Mouse (Mus musculus): Measurements from ENCODE around the gene Nfkbiz. TPM values are rescaled to one million over a fixed set of nuclear protein-coding genes. Genes with fewer than 3 reads are reported as not detected.

Gene Nfkbiz
- total RNA-seq, 2 experiments from 2014 or later: 2.9 to 3.3 TPM

GRCm38 (mm10) chr16:55837168-55837567 lies 1.5 kb downstream of the Nfkbiz start:
- intact Hi-C loops (cut with DNase I): no loop called here
- no peak for DNase-seq

GRCm38 (mm10) chr16:55835798-55836197 lies 2.9 kb downstream of the Nfkbiz start:
- intact Hi-C loops (cut with DNase I): no loop called here
- no peak for DNase-seq

DNA sequence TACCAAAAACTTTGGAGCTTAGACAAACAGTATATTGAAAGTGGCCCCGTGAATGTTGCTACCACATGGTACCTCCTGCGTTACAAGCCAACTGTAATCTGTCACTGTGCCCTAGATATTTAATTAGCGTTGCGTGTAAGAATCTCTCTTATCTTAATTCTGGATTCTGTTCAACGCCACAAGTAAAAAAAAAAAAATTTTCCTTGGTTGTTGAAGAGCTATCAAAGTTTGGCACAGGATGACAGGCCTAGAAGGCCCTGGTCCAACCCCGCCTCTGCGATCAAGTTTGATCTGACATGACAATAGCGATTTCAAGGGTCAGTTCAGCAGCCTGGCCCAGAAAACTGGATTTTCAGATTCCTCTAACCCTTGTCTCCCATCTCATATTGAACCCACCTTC lies 6.1 kb downstream of the Nfkbiz start:
- intact Hi-C loops (cut with DNase I): no loop called here
- no peak for DNase-seq

DNA sequence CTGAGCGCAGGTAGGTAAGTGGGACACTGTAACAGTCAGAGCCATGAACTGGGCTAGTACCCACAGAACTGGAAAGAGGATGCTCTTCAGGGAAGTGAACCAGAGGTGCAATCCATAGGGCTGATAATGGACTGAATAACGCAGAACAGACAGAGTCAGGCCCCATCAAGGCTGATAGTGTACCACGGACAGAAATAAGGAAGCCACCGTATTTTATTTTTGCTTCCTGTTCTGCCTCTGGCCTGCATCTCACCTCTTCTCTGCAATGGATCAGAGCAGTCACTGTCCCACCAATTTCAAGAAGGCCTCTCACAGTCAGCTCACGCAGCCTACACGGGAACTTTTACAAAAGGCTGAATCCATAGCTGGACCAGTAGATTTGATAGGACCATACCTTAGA lies 6.7 kb downstream of the Nfkbiz start:
- no peak for DNase-seq
- intact Hi-C loops (cut with DNase I): no loop called here

DNA sequence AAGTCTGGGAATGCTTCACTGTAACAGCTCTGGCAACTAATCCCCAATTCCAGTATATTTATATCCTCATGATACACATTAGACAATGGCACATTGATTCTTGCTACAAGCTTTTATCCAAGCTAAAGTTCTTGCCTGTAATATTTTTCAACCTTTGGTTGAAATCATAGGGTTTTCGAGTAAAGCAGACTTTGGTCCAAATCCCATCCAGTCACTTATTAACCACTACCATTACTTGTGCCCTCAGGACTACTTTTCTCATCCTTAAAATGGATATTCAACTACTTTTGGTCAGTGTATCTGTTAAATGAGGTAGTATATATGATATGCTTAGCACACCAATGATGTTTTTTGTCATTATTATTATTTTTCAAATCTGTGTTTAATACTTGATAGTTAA lies 7.2 kb downstream of the Nfkbiz start:
- intact Hi-C loops (cut with DNase I): no loop called here
- DNase-seq: no peak

DNA sequence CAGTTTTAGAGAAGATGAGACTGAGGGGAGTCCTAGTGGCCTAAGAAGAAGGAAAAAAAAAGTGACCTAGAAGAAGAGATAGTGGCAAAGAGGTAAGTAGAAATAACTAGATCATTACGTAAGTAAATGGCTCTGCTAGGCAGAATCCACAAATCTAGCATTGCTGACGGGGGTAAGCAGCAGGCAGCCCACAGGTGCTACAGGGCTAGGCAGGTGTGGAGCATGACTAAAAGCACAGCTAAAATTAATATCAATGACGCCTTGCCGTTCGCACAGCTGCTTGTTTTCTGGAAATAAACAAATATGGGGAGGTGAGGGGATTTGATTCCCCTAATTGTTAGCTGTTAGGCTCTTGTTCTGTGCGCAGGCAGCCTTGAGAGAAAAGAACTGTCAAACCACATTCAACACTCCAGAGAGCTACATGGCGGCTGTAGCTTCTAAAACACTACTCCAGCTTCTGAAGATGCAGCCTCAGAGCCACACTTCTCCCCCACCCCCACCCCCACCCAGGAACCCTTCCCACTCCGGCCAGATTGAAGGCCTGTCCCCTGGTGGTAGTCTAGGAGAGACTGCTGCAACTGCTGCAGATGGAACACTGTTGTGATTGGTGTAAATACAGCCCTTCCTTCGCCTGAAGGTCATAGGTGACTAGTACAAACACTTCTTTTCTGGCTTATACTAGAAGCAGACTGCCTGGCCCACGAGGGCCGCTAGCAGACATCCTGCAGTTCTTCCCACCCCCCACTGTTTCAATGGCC lies 15.1 kb downstream of the Nfkbiz start:
- DNase-seq: no peak
- intact Hi-C loops (cut with DNase I): loop anchor here (2.0 kb wide), 1 partner anchor 15 kb away; the partner anchor contains the start of gene Nfkbiz

GRCm38 (mm10) chr16:55822741-55823397 lies 15.8 kb downstream of the Nfkbiz start:
- no peak for DNase-seq
- intact Hi-C loops (cut with DNase I): loop anchor here (2.0 kb wide), 1 partner anchor 16 kb away; the partner anchor contains the start of gene Nfkbiz

DNA sequence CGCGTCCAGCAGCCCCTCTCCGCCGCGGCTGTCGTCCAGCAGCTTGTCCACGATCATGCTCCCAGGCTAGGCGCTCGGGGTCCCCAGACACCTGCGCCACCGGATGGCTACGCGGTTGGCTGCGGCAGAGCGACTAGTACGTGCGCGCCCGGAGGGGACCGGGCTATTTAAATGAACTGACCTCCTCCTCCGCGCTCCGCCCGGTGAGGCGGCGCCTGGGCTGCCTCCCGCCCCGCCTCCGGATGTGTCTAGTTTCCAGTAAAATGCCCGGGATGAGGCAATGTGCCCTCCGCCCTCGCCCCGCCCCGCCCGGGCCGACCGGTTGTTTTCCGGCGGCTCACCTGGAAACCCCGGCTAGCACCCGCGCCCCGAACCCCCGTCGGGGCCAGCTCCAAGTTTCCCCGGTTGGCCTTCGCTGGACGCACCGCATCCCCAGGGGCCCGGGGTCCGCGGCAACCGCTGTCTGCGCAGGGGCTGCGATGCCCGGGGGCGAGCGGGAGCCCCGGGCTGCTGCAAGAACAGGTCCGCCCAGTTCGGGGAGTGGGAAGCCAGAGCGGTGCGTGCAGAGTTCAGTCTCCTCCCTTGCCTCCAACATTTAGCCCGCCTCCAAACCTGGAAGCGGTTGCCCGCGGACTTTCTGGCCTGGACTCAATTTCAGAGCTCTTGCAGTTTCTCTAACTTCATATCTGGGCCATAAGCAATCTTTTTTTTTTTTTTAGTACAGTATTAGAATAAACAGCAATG lies 16.5 kb downstream of the Nfkbiz start:
- DNase-seq: peak; percentile 92 to 94
- intact Hi-C loops (cut with DNase I): loop anchor here (2.0 kb wide), 1 partner anchor 17 kb away; the partner anchor contains the start of gene Nfkbiz

DNA sequence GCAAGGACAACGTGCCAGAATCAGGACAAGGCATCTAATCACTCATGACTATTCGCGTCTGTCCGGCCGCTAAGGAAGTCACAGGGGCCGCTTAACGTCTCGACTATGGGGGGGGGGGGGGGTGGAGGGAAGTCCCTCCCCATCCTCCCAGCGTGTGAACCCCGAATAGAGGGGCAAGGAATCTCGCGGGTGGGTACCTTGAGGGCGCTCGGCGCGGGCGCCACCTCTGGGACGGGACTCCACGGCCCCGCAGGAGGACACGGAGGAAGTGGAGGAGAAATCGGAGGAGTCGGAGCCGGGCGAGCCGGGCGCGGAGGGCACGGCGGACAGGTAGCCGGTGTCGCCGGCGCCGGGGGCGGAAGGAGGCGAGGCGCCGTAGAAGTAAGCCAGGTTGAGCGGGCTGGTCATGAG lies 17.1 kb downstream of the Nfkbiz start:
- DNase-seq: no peak
- intact Hi-C loops (cut with DNase I): no loop called here

GRCm38 (mm10) chr16:55820916-55821570 lies 17.7 kb downstream of the Nfkbiz start:
- intact Hi-C loops (cut with DNase I): no loop called here
- peak in 1 of 2 experiments; percentile 49 for DNase-seq

DNA sequence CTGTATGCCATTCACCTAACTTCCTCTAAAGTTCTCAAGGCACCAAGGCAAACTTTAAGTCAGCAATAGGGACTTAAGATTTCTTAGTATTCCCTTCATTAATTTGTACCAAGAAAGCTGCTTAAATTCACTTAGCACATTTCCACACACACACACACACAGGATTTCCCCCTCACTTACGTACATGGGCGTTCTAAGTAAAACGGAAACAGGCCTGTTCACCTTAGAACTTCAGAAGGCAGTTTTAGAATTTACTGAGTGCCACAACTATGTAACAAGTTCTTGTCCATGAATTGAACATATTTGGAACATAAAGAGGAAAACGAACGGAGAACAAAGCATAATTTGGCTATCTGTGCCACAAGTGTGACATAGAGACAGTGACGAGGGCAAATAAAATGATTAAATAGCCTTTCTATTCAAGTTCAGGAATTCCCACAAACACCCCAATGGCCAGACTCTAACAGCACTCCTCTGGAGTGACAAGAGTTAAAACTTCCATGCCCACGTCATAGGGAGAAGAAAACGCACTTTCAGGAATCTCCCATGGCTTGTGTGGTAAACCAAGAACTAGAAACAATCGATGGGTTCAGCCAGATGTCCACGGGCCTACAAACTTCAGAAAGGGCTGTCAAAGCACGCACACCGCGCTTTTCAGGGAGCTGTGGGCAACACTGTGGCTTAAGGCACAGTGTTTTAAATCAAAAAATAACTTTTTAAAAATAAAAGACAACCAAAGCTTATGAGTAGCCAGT lies 18.4 kb downstream of the Nfkbiz start:
- peak in 1 of 2 experiments; percentile 10 for DNase-seq
- intact Hi-C loops (cut with DNase I): no loop called here

DNA sequence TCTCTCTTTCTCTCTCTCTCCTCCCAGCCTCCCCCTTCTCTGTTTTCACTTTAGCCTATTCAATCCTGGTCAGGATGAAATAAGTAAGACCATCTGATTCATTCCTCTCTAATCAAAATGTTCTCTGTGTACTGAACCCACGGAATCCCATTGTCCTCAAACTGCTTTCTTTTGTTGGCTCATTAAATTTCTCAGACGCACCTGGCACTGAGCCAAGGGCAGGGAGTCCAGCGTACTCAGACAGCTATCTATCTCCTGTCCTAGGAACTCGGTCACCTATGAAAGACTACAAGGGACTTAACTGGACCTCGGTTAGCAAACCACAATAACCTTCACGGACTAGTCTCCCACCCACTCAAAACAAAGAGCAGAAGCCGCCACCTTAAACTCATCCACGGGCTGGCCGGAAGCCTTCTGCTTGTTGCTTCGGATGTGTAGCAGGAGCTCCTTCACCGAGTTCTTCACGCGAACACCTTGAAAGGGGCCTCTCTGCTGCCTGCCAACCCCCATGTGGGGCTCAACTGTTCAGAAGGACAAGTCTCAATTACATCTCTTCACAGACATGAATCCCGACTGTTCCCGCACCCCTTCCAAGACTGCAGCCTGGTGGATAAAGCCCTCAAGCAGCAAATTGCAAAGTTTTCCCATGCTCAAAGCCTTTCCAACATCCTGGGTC lies 19.4 kb downstream of the Nfkbiz start:
- intact Hi-C loops (cut with DNase I): no loop called here
- peak; percentile 66 for DNase-seq

DNA sequence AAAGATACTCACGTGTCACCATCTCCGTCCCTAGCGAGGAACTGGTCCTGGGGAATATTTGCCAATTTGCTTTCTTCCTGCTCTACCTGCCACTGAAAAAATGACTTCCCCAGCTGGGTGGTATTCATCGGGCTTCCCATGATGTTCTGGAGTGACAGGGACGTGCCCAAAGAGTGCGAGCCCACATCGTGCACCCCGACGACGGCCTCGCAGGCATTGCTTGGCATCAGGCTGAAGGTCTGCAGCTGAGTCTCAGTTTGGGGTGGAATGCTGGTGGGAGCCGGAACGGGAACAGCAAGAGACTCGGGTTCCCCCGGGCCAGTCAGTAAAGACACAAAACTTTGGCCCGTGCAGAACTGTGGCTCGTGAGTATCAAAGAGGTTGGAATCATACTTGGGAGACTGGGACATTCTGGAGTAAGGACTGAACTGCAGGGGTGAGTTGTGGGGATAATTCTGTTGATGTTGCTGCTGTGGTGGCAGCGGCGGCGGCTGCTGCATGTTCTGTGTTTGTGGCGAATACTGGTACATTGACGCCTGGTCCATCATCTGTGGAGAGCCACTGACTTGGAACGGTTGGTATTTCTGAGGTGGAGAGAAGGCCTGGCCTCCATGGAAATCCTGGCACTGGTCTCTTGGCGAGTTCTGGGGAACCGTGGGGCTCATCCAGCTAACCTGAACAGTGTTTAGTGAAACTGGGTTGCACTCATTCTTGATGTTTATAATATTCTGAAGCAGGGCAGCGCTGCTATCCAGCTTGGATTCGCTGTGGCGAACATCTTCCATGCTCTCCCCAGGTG lies 20.8 kb downstream of the Nfkbiz start:
- no peak for DNase-seq
- intact Hi-C loops (cut with DNase I): no loop called here

- intact Hi-C loops (cut with DNase I): no loop called here
Observed at GRCm38 (mm10) chr16:55816202-55816941, 22.3 kb downstream of the Nfkbiz start.

DNA sequence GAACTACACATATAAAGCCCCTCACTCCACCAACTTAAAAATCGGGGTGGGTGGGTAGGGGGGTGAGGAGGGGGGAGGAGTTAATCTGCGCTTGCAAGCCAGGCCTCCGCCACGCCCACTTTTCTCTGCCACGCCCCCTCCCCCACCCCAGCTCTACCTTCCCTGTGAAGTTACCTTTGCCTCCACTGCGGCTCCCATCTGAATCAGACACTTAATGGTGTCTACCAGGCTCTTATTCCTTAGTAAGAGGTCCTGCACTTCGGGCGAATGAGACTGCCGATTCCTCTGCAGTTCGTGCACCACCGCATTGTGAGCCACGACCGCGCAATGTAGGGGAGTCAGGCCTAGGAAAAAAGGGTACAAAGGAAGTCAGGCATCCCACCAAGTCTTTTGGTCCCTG lies 23.2 kb downstream of the Nfkbiz start:
- intact Hi-C loops (cut with DNase I): no loop called here
- DNase-seq: no peak

More at GRCm38 (mm10) chr16:55816202-55816941, 22.3 kb downstream of the Nfkbiz start:
- no peak for DNase-seq

GRCm38 (mm10) chr16:55814686-55815085 lies 24.0 kb downstream of the Nfkbiz start:
- intact Hi-C loops (cut with DNase I): no loop called here

DNA sequence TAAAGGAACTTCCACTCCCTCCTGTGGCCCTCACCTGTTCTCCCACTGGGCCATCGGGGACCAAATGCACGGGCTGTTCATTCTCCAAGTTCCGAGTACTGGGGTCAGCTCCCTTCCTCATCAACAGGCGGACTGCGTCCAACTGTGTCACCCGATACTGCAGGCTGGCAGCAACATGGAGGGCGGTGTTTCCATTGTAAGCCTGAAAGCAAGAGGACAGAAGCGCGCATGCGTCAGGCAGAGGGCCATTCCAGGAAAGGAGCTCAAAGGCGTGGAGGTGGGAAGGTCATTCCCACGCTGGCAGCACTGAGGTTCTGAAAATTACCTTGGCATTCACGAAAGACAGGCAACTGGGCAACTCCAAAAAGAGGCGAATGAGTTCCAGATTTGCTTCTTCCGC lies 24.8 kb downstream of the Nfkbiz start:
- intact Hi-C loops (cut with DNase I): no loop called here
- DNase-seq: no peak

More at GRCm38 (mm10) chr16:55814686-55815085, 24.0 kb downstream of the Nfkbiz start:
- no peak for DNase-seq

DNA sequence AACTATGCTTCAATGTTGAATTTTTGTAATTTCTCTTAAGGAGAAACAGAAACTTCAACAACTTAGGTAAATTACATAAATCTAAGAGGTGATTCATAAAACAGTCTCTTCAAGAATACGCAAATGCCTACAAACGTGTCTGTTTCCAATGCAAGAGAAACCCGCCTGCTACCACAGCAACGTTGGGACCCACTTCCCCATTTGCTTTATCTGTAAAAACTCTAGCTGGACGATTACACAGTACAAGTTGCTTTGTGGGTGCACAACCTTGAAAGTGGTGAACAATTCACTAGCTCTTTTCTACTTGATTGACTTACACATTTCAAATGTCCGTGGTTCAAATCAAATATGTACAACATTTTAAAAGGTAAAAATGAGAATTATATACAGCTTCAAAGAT lies 26.9 kb downstream of the Nfkbiz start:
- no peak for DNase-seq
- intact Hi-C loops (cut with DNase I): no loop called here

Data from heart, postnatal 14 days (tissue).